Mouse (Mus musculus) limb, embryonic 11.5 days (tissue): ENCODE measurements around the gene Schip1. TPM values are rescaled to one million over a fixed set of nuclear protein-coding genes. Genes with fewer than 3 reads are reported as not detected.

Source experiments
- ATAC-seq: fragments of 200-750 bp; cut with Nextera tagmentation; 2 replicates; pipeline ENCODE4 v1.8.0; 2017; ENCODE audit warnings: low read depth; ENCODE audit not compliant: insufficient number of reproducible peaks, low FRiP score, low TSS enrichment
- DNase-seq: peaks from one replicate; pipeline ENCODE4 v3.0.0-alpha.2; 2015; ENCODE audit warnings: low spot score
- H3K27ac ChIP-seq: fragments of 300-500 bp; sonication (generic); replicated peaks from 2 replicates; pipeline ENCODE4 v1.5.1; 2014; ENCODE audit warnings: low read depth, mild to moderate bottlenecking, low read length
- H3K27me3 ChIP-seq: fragments of 300-500 bp; sonication (generic); 2 replicates; pipeline ENCODE4 v1.6.1; 2014; ENCODE audit warnings: mild to moderate bottlenecking, low read length, mixed read lengths; ENCODE audit not compliant: control insufficient read depth, insufficient read depth
- H3K36me3 ChIP-seq: fragments of 300-500 bp; sonication (generic); 2 replicates; pipeline ENCODE4 v1.6.1; 2014; ENCODE audit warnings: mild to moderate bottlenecking, low read length, moderate library complexity, mixed read lengths; ENCODE audit not compliant: control insufficient read depth, insufficient read depth
- H3K4me1 ChIP-seq: fragments of 300-500 bp; sonication (generic); 2 replicates; pipeline ENCODE4 v1.6.1; 2014; ENCODE audit warnings: low read length, mixed read lengths; ENCODE audit not compliant: control insufficient read depth, insufficient read depth
- H3K4me2 ChIP-seq: fragments of 300-500 bp; sonication (generic); 2 replicates; pipeline ENCODE4 v1.6.1; 2014; ENCODE audit warnings: low read depth, mild to moderate bottlenecking, moderate library complexity; ENCODE audit not compliant: severe bottlenecking
- H3K4me3 ChIP-seq: fragments of 300-500 bp; sonication (generic); 2 replicates; pipeline ENCODE4 v1.5.1; 2014; ENCODE audit warnings: low read depth, low read length
- H3K9ac ChIP-seq: fragments of 300-500 bp; sonication (generic); 2 replicates; pipeline ENCODE4 v1.6.1; 2014; ENCODE audit warnings: mild to moderate bottlenecking, low read length
- H3K9me3 ChIP-seq: fragments of 300-500 bp; sonication (generic); 2 replicates; pipeline ENCODE4 v1.6.1; 2016; ENCODE audit warnings: low read length; ENCODE audit not compliant: control insufficient read depth
- WGBS: fragments of 180-500 bp; shearing (Covaris S2); extraction: QIAGEN DNeasy Blood & Tissue Kit; methylation state at CpG from one replicate; pipeline ENCODE4 v1.1.7; 2014; 5-methylcytosine and 5-hydroxymethylcytosine counted together
- polyA plus RNA-seq: library from polyadenylated mRNA; unstranded; fragments of >200 nt; fragmentation: Nextera tagmentation; extraction: Ambion mirVana; gene quantifications from 2 replicates; pipeline ENCODE4 v1.2.1, GENCODE M21; 2014

Gene Schip1
- polyA plus RNA-seq, 1 experiment from 2014 or later, result 34.9 TPM

GRCm38 (mm10) chr3:68508629-68509028 is 444.0 kb downstream of the Schip1 start:
- ATAC-seq (no peak), DNase-seq (no peak)
- no peak overlapping the region for H3K9ac ChIP-seq
- H3K27me3 ChIP-seq, result no peaks in the 10 kb centered on the region
- no peaks in the 10 kb centered on the region for H3K36me3 ChIP-seq
- no peaks in the 10 kb centered on the region for H3K9me3 ChIP-seq
- 59% methylated on average over 6 of the region's 6 CpGs for WGBS
- H3K4me3 ChIP-seq, result no peak overlapping the region
- H3K27ac ChIP-seq, result no peak overlapping the region
- no peak overlapping the region for H3K4me2 ChIP-seq
- H3K4me1 ChIP-seq, result no peaks in the 10 kb centered on the region

- no peak overlapping the region for H3K4me3 ChIP-seq
- H3K4me1 ChIP-seq, result no peaks in the 10 kb centered on the region
- no peaks in the 10 kb centered on the region for H3K9me3 ChIP-seq
- H3K36me3 ChIP-seq, result no peaks in the 10 kb centered on the region
- no peak overlapping the region for H3K9ac ChIP-seq
- DNase-seq, result no peak
- H3K4me2 ChIP-seq, result no peak overlapping the region
- H3K27ac ChIP-seq, result no peak overlapping the region
- 88% methylated on average over 5 of the region's 5 CpGs for WGBS
- H3K27me3 ChIP-seq, result no peaks in the 10 kb centered on the region
- ATAC-seq, result no peak
These were observed 446.3 kb downstream of the Schip1 start for GRCm38 (mm10) chr3:68510872-68511271.

GRCm38 (mm10) chr3:68511744-68512143 is 447.1 kb downstream of the Schip1 start:
- H3K9ac ChIP-seq, result no peak overlapping the region
- no peaks in the 10 kb centered on the region for H3K4me1 ChIP-seq
- no peak overlapping the region for H3K4me2 ChIP-seq
- DNase-seq (no peak), ATAC-seq (no peak)
- WGBS, result 86% methylated on average over 4 of the region's 4 CpGs
- H3K4me3 ChIP-seq, result no peak overlapping the region
- no peaks in the 10 kb centered on the region for H3K9me3 ChIP-seq
- no peaks in the 10 kb centered on the region for H3K27me3 ChIP-seq
- no peak overlapping the region for H3K27ac ChIP-seq
- no peaks in the 10 kb centered on the region for H3K36me3 ChIP-seq

- 78% methylated on average over 11 of the region's 11 CpGs for WGBS
- no peaks in the 10 kb centered on the region for H3K36me3 ChIP-seq
These were observed 447.7 kb downstream of the Schip1 start for GRCm38 (mm10) chr3:68512327-68512726.

GRCm38 (mm10) chr3:68513340-68514119 is 448.9 kb downstream of the Schip1 start:
- no peak overlapping the region for H3K4me2 ChIP-seq
- DNase-seq (no peak), ATAC-seq (no peak)
- no peak overlapping the region for H3K4me3 ChIP-seq
- H3K27me3 ChIP-seq, result no peaks in the 10 kb centered on the region
- no peaks in the 10 kb centered on the region for H3K9me3 ChIP-seq
- WGBS, result 77% methylated on average over 7 of the region's 7 CpGs
- H3K27ac ChIP-seq, result no peak overlapping the region
- no peak overlapping the region for H3K9ac ChIP-seq
- H3K36me3 ChIP-seq, result no peaks in the 10 kb centered on the region
- no peaks in the 10 kb centered on the region for H3K4me1 ChIP-seq

More at GRCm38 (mm10) chr3:68512327-68512726, 447.7 kb downstream of the Schip1 start:
- DNase-seq, result no peak
- Histone ChIP-seq H3K27ac (no peak overlapping the region), H3K4me3 (no peak overlapping the region), H3K27me3 (no peaks in the 10 kb centered on the region), H3K9ac (no peak overlapping the region), H3K9me3 (no peaks in the 10 kb centered on the region), H3K4me1 (no peaks in the 10 kb centered on the region), H3K4me2 (no peak overlapping the region)
- ATAC-seq, result no peak

- Histone ChIP-seq H3K9me3 (no peaks in the 10 kb centered on the region), H3K4me3 (no peak overlapping the region), H3K27ac (no peak overlapping the region), H3K27me3 (no peaks in the 10 kb centered on the region), H3K9ac (no peak overlapping the region), H3K4me1 (no peaks in the 10 kb centered on the region), H3K4me2 (no peak overlapping the region), H3K36me3 (no peaks in the 10 kb centered on the region)
- ATAC-seq (no peak), DNase-seq (no peak)
- 85% methylated on average over 3 of the region's 3 CpGs for WGBS
These were observed 449.5 kb downstream of the Schip1 start for GRCm38 (mm10) chr3:68514120-68514497.

- no peak overlapping the region for H3K27ac ChIP-seq
- no peaks in the 10 kb centered on the region for H3K27me3 ChIP-seq
- no peaks in the 10 kb centered on the region for H3K4me1 ChIP-seq
- no peak overlapping the region for H3K9ac ChIP-seq
- ATAC-seq (no peak), DNase-seq (no peak)
- H3K9me3 ChIP-seq, result no peaks in the 10 kb centered on the region
- H3K36me3 ChIP-seq, result no peaks in the 10 kb centered on the region
- 94% methylated on average over 3 of the region's 3 CpGs for WGBS
- H3K4me3 ChIP-seq, result no peak overlapping the region
- H3K4me2 ChIP-seq, result no peak overlapping the region
These were observed 450.1 kb downstream of the Schip1 start for GRCm38 (mm10) chr3:68514717-68515116.

GRCm38 (mm10) chr3:68516393-68517081 is 451.9 kb downstream of the Schip1 start:
- no peak overlapping the region for H3K27ac ChIP-seq
- H3K4me2 ChIP-seq, result no peak overlapping the region
- ATAC-seq, result no peak
- H3K27me3 ChIP-seq, result no peaks in the 10 kb centered on the region
- H3K9me3 ChIP-seq, result no peaks in the 10 kb centered on the region
- WGBS, result 85% methylated on average over 12 of the region's 12 CpGs
- H3K9ac ChIP-seq, result no peak overlapping the region
- H3K4me1 ChIP-seq, result no peaks in the 10 kb centered on the region
- DNase-seq, result no peak
- H3K36me3 ChIP-seq, result no peaks in the 10 kb centered on the region
- no peak overlapping the region for H3K4me3 ChIP-seq
